Mouse (Mus musculus) liver, adult (tissue): Measurements from ENCODE around the gene Rgs10.

Source experiments
- GATA4 ChIP-seq: IDR thresholded peaks from 2 replicates; pipeline ENCODE4 v1.6.1; 2014; ENCODE audit warnings: mild to moderate bottlenecking, low read length; ENCODE audit not compliant: insufficient replicate concordance

The Rgs10 gene

GRCm38 (mm10) chr7:128417930-128418779 is at the start of gene Rgs10:
Rgs10 (minus strand) TSS chr7:128418758.
- no peak for TF ChIP-seq GATA4

- TF ChIP-seq GATA4, result no peak
Measured at GRCm38 (mm10) chr7:128462406-128462805, 43.8 kb upstream of the Rgs10 start.

GRCm38 (mm10) chr7:128461285-128462215 is 43.0 kb upstream of the Rgs10 start, which contains the start of gene Tial1:
Tial1 (minus strand) TSS chr7:128461717.
- no peak for TF ChIP-seq GATA4

GRCm38 (mm10) chr7:128460865-128461228 is 42.3 kb upstream of the Rgs10 start:
- no peak for TF ChIP-seq GATA4

- no peak for TF ChIP-seq GATA4
Measured at GRCm38 (mm10) chr7:128460131-128460864, 41.7 kb upstream of the Rgs10 start.

- TF ChIP-seq GATA4, result no peak
Measured at GRCm38 (mm10) chr7:128459791-128460130, 41.2 kb upstream of the Rgs10 start.

- TF ChIP-seq GATA4, result no peak
Measured at GRCm38 (mm10) chr7:128458011-128458410, 39.5 kb upstream of the Rgs10 start.

GRCm38 (mm10) chr7:128452731-128453130 is 34.2 kb upstream of the Rgs10 start:
- TF ChIP-seq GATA4, result no peak

GRCm38 (mm10) chr7:128440584-128440983 is 22.0 kb upstream of the Rgs10 start:
- no peak for TF ChIP-seq GATA4

GRCm38 (mm10) chr7:128439251-128439650 is 20.7 kb upstream of the Rgs10 start:
- TF ChIP-seq GATA4, result no peak

GRCm38 (mm10) chr7:128438131-128438530 is 19.6 kb upstream of the Rgs10 start:
- TF ChIP-seq GATA4, result no peak

GRCm38 (mm10) chr7:128433213-128433612 is 14.7 kb upstream of the Rgs10 start:
- TF ChIP-seq GATA4, result no peak

- no peak for TF ChIP-seq GATA4
Measured at GRCm38 (mm10) chr7:128432574-128432973, 14.0 kb upstream of the Rgs10 start.

- TF ChIP-seq GATA4, result no peak
Measured at GRCm38 (mm10) chr7:128422491-128422890, 3.9 kb upstream of the Rgs10 start.

- TF ChIP-seq GATA4, result no peak
Measured at GRCm38 (mm10) chr7:128421701-128422100, 3.1 kb upstream of the Rgs10 start.
